Mouse (Mus musculus) right cerebral cortex, postnatal 4 days (tissue): ENCODE measurements around the gene Nrg4.
"Not testable (repeated sequence)": the region's sequence is repeated elsewhere in the genome, so short reads cannot be mapped to it uniquely, and the experiment has no call there.

ENCODE experiments used
- DNase-seq: peaks from one replicate; pipeline ENCODE4 v3.0.0-alpha.2; 2022

The Nrg4 gene

DNA sequence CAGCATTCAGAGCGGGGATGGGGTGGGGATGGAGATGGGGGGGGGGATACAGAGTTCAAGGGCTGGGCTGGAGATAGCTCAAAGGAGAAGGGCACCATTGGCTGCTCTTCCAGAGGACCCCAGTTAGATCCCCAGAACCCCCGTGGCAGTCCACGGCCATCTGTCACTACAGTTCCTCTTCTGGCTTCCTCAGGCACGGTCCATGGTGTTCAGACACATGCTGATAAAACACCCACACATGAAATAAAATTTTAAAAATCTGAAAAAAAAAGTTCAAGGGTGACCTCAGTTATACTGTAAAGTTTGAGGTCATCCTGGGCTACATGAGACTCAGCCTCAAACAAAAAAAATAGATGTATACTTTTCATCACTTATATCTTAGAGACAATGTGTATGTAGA is 78.2 kb downstream of the Nrg4 start:
- no peak for DNase-seq

DNA sequence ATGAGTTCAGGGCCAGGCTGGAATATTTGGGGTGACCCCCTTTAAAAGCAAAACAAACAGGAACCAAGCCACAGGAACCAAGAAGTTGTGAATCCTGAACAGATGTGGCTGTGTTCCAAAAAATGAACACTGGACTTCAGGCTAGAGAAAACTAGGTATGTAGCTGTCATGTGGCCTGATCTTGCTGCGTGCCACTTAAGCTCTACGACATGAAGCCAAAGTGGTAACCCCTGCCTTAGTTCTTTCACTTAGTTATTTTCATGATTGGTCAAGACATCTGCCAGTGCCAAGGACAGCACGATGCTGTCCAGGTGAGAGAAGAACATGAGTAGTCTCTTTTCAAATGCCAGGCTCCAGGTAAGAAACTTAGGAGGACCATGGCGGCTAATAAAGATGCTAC is 79.7 kb downstream of the Nrg4 start:
- no peak for DNase-seq

DNA sequence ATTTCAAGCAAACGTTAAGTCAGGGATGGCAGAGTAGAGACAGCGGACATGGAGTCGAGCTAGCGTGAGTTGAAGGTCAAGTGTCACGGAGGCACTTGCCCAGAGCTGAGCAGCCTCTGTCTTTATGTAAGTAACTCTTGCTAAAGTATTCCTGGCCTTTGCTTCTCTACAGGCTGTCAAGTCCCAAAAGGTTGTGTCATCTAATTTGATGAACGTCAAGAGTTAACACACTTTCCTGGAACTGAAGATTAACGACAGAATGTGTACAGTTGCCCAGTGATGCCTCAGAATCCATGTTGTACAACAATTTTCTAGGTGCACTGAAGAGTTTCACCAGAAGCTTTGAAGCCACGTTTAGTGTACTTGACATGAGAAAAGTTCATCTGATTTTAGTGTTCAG is 80.2 kb downstream of the Nrg4 start:
- DNase-seq = no peak

DNA sequence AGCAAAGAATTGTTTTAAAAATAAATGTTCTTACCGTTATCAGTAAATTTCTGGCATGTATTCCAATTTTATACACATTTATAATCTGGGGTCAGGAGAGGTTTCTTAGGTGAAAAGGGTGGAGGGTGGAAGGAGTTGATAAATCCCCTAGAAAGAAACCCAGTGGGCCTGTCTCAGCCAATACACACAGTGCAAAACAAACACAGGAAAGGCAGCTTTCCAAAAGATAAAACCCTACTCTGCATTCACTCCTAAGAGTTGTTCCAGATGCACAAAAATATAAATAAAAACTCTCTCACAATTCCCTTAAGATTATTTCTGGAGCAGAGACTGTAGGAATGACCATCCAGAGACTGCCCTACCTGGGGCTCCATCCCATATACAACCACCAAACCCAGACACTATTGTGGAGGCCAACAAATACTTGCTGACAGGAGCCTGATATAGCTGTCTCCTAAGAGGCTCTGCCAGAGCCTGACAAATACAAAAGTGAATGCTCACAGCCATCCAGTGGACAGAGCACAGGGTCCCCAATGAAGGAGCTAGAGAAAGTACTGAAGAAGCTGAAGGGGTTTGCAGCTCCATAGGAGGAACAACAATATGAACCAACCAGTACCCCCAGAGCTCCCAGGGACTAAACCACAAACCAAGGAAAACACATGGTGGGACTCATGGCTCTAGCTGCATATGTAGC is 81.4 kb downstream of the Nrg4 start:
- not testable (repeated sequence) for DNase-seq

DNA sequence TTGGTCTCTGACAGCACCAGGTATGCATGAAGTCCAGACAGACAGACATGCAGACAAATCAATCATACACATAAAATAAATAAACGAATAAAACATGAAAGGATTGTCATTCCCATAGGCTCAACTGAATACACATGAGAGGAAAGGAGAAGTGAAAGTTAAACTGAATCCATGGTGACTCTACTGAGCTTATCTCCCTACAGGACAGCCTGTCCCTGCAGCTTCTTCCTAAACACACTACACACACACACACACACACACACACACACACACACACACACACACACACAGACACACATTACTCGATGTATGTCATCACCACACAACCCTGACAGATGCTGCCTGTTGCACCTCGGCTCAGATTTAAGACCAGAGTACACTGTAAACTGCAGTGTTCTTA is 82.6 kb downstream of the Nrg4 start:
- DNase-seq = no peak

DNA sequence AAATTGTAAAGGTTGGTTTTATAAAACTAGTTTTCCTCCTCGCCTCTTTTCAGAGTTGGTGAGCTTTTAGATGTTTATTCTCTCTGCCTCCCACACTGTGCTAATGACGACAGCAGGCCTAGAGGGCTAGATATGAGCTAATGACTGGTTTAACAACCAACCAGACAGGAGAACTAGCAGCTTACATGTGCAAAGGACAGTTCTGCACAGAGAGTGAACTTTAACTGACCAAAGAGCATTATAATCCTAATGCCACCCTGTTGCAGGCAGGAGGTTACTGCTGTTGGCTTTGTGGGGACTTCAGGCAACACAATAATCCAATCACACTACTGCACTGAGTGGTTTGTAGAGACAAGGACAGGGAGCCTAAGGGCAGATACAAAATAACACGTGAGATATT is 83.4 kb downstream of the Nrg4 start:
- no peak for DNase-seq

DNA sequence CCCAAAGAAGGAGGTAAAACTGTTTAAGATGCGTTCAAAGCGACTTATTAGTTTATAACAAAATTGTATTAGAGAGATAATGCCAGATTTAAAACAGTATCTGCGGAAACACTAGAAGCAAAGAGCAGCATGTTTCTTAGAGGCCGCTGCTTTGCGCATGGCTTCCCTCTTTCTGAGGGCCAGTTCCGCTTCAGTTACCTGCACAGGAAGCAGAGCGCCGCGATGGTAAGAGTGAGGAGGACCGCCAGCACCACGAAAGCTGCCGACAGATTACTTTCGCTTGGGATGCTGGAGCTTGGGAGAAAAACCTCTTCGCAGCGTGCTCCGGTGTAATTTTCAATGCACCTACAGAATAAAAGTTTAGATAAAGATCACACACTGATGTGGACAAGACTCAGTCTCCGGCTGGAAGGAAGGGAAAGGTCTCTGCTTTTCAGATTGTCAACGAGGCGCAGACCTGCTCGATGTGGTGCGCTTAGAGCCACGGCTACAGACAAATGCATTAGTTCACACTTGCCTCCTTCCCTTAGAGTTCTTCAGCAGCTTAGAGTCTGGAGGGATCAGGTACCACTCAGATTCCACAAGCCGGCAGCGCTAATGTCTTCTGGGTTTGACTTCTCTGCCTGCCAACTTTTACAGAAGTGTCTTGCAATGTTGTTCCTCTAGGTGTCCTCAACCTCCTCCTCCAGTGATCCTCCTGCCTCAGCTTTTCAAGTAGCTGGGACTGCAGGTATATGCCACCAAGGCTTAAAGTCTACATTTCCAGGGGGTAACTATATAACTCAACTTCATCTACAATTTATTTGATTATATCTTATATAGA is 84.6 kb downstream of the Nrg4 start:
- DNase-seq = no peak

DNA sequence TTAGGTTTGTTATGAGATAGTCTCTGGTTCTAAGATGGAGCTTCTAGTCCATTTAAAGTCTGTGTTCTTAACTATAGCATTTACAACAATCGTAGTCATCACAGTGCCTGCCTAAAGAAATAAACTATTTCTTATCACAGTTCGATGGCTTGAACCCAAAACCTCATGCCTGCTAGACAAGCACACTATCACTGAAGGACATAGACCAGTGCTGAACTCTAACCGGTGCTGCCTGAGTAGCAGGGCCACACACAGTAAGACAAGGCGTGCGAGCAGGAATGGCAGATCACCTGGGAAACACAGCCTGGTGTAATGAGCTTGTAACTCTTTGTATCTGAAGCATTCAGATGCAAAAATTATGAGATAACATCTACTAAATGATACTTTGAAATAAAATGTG is 85.8 kb downstream of the Nrg4 start:
- no peak for DNase-seq

DNA sequence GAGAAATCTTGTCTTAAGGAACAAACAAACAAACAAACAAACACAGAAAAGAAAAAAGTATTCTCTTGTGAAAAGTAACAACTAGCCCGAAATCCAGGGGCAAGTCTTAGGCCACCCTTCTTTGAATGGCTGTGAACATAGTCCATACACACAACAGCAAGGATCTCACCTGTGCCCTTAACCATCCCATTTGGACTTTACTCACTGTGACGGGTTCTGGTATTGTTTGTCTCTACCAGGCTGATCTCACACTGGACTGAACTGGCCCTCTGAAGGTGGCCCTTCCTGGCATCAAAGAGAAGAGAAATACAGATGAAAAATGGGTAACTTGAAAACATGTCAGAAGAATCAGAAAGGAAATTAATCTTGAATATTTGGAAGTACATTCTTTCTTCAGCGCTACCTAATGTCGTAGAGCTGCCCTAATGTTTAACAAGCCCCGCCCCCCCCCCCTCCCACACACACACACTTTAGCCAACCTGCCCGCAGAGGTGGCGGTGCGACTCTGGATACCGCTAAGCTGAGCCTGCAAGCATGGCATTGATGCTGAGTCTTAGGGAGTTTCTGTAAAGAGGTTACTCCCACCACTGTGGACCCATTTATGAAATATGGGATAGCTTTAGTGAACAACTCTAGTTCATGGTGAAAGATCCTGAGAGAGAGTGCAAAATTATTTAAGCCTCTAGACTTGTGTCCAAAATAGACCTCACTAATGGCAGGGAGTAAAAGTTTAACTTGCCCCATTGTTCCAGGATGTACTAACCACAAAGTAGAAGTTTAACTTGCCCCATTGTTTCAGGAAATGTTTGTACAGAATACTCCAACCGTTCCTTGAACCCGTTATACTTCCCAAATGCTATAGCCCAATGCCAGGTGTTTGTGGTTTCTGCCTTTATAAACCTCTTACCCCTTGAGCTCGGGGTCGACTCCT is 90.1 kb downstream of the Nrg4 start:
- no peak for DNase-seq

DNA sequence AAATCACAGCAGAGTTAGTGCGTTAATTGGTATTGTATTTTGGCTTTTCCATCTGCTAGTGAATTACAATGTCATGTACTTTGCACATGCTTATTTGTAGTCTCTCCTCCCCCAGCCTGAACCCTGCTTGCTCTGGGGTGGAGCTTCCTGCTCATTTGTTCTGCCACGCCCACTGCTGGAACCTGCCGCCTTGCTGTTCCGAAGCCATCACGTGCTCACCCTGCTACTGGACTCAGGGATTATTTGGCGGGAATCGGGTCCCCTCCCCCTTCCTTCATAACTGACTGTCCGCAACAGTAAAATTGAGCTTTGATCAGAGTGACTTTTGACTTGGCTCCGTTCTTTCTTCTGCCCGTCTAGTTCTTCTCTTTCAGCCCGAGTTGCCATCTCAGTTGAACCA is 93.6 kb downstream of the Nrg4 start:
- DNase-seq = not testable (repeated sequence)

DNA sequence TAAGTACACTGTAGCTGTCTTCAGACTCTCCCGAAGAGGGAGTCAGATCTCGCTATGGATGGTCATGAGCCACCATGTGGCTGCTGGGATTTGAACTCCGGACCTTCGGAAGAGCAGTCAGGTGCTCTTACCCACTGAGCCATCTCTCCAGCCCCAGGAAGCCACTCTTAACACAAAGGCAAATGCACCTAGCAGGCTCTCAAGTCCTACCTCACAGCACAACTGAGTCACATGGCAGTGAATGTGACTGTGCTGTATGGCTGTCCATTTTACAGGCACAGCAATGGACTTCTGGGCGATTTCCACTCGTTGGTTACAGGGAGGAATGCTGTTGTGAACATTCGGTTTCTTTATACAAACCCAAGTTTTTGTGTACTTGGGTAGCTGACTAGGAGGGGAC is 94.1 kb downstream of the Nrg4 start:
- DNase-seq = no peak

DNA sequence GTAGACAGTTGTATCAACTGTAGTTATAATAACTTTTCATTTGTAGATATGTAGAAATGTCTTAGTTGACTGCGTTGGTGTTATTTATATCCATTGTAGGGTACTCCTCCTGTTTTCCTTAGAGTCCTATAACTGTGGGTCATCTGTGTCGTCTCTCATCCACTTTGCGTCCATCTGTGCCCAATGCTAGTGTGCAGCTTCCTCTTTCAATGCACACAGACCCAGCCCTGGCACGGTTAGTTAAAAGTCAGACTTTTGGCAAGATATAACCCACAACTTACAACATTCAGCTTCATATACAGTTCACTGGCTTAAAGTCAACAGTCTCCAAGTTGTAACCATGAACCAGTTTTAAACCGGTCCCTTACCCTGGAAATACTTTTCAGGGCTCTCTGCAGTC is 94.5 kb downstream of the Nrg4 start:
- DNase-seq = no peak

DNA sequence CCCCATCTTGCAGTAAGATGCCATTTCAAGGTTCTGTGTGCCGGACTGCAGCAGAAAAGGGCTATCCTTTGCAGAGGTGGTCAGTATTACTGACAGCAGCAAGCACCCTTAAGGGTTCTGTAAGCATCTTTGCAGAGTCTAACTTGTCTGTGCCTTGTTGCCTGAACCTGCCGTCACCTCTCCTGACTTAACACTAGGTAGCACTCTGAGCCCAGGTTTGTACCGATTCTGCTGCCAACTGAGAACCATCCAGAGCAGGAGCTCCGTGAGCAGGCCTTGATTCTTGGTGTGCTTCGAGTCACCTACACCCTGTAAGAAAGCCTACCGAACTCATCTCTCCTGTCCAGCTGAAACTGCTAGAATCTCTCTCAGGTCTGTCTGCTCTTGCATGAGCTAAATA is 95.1 kb downstream of the Nrg4 start:
- no peak for DNase-seq

DNA sequence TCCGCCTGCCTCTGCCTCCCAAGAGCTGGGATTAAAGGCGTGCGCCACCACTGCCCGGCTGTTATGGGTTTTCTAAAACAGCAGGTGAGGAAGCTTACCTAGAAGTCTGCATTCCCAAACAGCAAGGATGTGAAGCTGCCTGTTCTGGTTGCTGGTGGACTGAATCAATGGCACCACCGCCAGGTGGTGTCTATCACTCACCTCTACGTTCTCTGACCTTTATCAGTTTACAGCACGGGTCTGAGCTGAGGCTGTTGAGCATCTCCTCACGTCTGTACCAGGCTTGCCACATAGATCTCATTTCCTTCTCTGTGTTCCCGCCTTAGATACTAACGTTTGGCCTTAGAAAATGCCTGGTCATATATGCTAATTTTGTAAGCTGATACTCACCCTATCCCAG is 97.6 kb downstream of the Nrg4 start:
- DNase-seq = no peak

DNA sequence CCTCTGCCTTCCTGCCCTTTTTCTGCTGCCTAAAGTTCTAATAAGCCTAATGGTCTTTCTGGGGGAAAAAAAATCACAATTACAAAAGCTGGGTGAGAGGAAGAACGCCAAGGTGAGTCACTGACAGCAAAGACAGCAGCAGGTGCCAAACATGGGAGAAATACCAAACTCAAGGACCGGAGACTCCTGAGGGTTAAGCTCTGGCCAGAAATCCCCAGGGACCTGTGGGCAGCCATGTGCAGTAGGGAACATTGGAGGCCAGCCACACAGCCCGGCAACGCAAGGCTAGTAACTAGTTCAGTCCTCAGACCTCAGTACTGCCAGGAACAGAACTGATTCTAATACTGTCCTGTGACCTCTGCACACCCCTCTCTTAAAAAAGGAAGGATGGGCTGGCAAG is 98.5 kb downstream of the Nrg4 start:
- DNase-seq = no peak

DNA sequence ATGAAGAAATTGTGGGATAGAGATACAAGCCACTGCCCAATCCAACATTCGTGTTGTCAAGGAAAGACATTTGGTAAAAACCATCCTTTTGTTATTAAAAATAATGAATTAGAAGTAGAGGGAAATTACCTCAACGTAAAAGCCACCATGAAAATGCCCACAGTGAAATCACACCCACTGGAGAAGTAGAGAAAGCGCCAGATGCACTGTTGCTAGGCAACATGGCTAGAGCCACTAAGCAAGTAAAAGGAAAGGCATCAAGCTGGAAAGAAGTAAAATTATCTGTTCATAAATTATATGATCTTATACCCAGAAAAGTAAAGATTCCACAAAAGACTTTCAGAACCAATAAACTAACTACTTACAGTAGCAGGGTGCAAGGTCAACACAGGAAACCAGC is 100.4 kb downstream of the Nrg4 start:
- no peak for DNase-seq

DNA sequence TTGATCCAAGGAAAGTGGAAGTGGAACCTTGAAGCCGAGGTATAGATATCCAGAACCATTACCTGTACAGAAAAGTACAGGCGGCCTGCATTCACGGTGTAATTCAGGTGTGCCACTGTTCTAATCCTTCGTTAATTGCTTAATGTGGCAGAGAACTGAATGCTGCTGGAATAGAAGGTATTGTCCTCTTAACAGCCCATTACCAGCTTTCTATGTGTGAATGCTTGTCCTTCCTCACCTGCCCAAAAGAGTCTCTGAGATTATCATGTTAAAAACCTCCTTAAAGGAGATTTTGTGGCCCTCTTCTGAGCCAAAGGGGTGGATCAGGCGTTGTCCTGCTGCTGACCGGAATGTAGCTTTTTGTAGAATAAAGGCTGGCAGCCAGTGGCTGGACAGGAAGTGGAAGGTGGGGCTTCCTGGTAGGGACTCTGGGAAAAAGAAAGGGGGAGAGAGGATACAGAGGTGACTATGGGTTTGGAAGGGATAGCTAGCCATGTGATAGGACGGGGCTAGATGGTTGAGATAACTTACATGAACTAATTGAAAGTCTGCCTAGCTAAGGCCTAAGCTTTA is 101.4 kb downstream of the Nrg4 start:
- DNase-seq = no peak

DNA sequence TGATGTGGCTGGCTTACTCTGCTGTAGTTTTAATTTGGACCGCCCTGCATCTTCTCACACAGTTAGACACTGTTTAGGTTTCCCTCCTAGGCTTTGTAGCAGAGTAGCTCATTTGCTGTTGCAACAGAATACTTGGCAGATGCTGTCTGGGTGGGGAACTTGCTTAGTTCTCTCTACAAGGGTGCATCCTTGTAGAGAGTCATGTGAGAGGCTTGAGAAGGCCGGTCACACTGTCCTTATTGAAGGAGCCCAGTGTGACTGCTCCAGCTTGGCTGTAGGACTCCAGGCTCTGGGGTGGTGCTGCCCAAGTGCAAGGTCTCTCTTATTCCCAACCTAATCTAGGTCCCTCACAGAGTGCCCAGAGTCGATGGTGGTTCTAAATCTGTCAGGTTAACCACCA is 109.3 kb downstream of the Nrg4 start:
- no peak for DNase-seq

DNA sequence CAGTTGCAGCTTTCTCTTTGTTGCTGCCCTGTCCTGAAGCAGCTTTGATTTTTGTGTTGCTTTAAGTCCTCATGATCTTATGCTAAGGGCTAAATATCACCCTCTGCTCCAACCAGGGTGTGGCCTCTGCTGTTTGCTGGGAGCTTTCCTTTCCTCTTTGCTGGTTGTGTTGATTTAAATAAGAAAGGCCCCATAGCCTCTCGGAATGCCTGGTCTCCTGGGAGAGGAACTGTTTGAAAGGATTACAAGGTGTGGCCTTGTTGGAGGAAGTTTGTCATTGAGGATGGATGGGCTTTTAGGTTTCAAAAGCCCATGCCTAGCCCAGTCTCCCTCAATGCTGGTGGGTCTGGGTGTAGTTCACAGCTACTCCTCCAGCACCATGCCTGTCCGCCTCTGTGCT is 110.6 kb downstream of the Nrg4 start:
- no peak for DNase-seq

DNA sequence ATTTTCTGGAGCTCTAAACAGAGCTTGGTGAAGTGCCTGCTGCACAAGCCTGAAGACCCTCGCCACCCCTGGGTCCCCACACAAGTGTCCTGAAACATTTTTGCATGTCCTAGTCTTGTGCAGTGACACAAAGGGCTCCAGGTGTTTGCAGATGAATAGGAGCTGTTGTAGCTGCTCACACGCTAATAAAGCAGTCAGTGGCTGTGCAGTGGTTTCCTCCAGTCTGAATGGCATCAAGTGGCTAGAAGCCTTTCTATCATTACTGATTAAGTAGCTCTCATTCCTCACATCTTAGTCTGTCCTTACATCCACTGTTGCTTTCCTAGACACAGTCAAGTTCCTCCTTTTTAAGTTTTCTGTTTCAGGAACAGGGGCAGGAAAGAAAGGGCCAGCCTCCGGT is 111.0 kb downstream of the Nrg4 start:
- no peak for DNase-seq

DNA sequence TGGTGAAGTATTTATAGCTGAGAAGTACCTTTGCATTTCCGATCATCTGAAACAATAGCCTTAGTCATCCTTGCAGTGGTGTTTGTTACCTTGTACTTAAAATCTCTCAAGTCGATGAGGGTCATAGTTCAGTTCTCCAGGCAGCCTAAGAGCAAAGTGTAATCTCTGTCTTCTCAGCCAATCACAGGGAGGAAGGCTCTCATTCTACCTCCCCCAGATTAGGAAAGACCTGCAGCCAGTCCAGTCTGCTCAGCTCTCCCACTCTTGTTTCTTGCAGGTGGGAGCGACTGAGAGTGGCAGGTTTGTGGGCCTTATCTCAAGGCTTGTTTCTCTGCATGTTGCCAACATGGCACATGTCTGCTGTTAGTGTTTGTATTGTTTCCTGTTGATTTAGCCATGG is 111.6 kb downstream of the Nrg4 start:
- no peak for DNase-seq

DNA sequence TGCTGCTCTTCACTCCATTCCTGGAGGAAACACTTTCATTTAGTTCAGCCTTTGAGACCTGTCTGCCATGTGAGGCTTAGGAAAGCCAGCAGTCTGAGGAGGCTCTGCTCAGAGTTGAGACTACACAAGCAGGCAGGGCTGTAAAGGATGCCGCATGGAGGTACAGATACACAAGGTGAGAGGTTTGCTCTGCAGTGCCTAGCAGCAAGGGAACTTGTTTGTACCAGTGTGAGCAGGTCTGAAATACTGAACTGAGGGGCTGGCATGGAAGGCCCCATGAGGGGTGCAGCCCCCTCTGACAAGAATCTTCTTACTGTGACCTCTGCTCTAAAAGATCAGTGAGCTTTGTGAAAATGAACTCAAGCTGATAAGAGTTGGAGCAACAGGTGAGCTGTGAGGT is 113.2 kb downstream of the Nrg4 start:
- DNase-seq = no peak

DNA sequence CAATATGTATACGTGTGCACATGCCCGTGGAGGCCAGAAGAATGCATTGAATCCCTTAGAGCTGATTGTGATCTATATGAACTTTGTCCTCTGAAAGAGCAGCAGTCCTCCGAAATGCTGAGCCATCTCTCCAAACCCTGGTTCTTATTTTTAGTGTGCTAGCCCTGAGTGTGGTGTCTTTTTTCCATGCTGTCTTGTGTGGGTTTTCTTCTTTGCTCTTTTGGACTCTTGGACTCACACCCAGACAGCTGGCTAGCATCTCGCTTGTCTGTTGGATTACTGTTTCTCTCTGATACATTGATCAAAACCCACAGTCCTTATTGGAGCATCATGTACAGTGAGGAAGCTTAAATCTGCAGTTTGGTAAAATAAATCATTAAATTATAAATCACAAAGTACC is 115.0 kb downstream of the Nrg4 start:
- DNase-seq = no peak
